In genomic region chr1:165641271-165641771, GRCm38 (mm10) we compare ENCODE assay signal across 8 mouse cellular contexts. TPM values are rescaled to one million over a fixed set of nuclear protein-coding genes. Genes with fewer than 3 reads are reported as not detected.
DNase-seq lines count a peak whose midpoint lies in the region; ATAC-seq and TF ChIP-seq lines count a peak whose summit lies in the region.

No protein-coding gene starts in this region.

- H3K4me1 ChIP-seq in bone marrow macrophage, adult 2 months (ENCODE audit: control insufficient read depth, insufficient read depth, low read length): peaks cover 28% of the 10 kb centered on the region
- peaks cover 3% of the 10 kb centered on the region; the same call in 1 of the 2 replicates for H3K4me1 ChIP-seq in embryonic fibroblast, embryonic 13.5 days (ENCODE audit: control insufficient read depth, insufficient read depth, low read length)
- peaks cover 31% of the 10 kb centered on the region for H3K4me1 ChIP-seq in heart, embryonic 13.5 days
- no peaks in the 10 kb centered on the region for H3K4me1 ChIP-seq in kidney, postnatal 0 days (replicated peaks; ENCODE audit: insufficient read depth, low read length)
- H3K4me1 ChIP-seq in liver, embryonic 11.5 days (replicated peaks; ENCODE audit: control insufficient read depth, insufficient read depth, low read length): peaks cover 5% of the 10 kb centered on the region; the same call in 1 of the 2 replicates

- no peaks in the 10 kb centered on the region for H3K27me3 ChIP-seq in heart, embryonic 13.5 days (replicated peaks)
- no peaks in the 10 kb centered on the region for H3K27me3 ChIP-seq in kidney, postnatal 0 days (ENCODE audit: insufficient read depth, low read length)
- H3K27me3 ChIP-seq in liver, embryonic 11.5 days (replicated peaks; ENCODE audit: control insufficient read depth, insufficient read depth, low read length): no peaks in the 10 kb centered on the region
- no peaks in the 10 kb centered on the region for H3K27me3 ChIP-seq in myocyte (ENCODE audit: control insufficient read depth, insufficient read depth, insufficient read length)

- H3K79me2 ChIP-seq in myocyte (ENCODE audit: control insufficient read depth, insufficient read depth): no peaks in the 10 kb centered on the region

- no peaks in the 10 kb centered on the region for H3K36me3 ChIP-seq in heart, embryonic 13.5 days
- H3K36me3 ChIP-seq in kidney, postnatal 0 days (ENCODE audit: insufficient read depth, low read length): no peaks in the 10 kb centered on the region
- no peaks in the 10 kb centered on the region for H3K36me3 ChIP-seq in liver, embryonic 11.5 days (ENCODE audit: control insufficient read depth, insufficient read depth, low read length)
- no peaks in the 10 kb centered on the region for H3K36me3 ChIP-seq in myocyte (ENCODE audit: control insufficient read depth, insufficient read depth)

- no peak for TF ChIP-seq POLR2A in bone marrow macrophage, adult 2 months (IDR thresholded peaks at IDR 0.05; ENCODE audit: borderline replicate concordance, low read depth, low read length)
- TF ChIP-seq POLR2A in embryonic fibroblast, embryonic 13.5 days (IDR thresholded peaks at IDR 0.05; ENCODE audit: low read depth, low read length): no peak
- no peak for TF ChIP-seq POLR2A in myocyte (IDR thresholded peaks at IDR 0.05; ENCODE audit: insufficient read length, low read depth)

- ATAC-seq in heart, embryonic 13.5 days (ENCODE audit: extremely low read depth, insufficient number of reproducible peaks, low FRiP score, low TSS enrichment): no peak
- peak; percentile 64 for ATAC-seq in kidney, postnatal 0 days (replicated peaks; ENCODE audit: low FRiP score, low read depth)
- ATAC-seq in liver, embryonic 11.5 days (replicated peaks; ENCODE audit: low FRiP score): peak; percentile 73

- TF ChIP-seq CTCF in bone marrow macrophage, adult 2 months (IDR thresholded peaks at IDR 0.05; ENCODE audit: low read depth, low read length): peak; percentile 46; the same call in 1 of the 2 replicates
- no peak for TF ChIP-seq CTCF in embryonic fibroblast, embryonic 13.5 days (IDR thresholded peaks at IDR 0.05; ENCODE audit: borderline replicate concordance, insufficient read depth, low read length)
- TF ChIP-seq CTCF in kidney, postnatal 0 days (IDR thresholded peaks at IDR 0.05; ENCODE audit: low read depth): peak; percentile 80

- H3K4me3 ChIP-seq in bone marrow macrophage, adult 2 months (ENCODE audit: insufficient read depth, low read length): peak overlapping the region; percentile 72
- H3K4me3 ChIP-seq in embryonic fibroblast, embryonic 13.5 days (ENCODE audit: insufficient read depth, low read length): peak overlapping the region; percentile 92
- H3K4me3 ChIP-seq in heart, embryonic 13.5 days: peak overlapping the region; percentile 82
- peak overlapping the region; percentile 86 for H3K4me3 ChIP-seq in kidney, postnatal 0 days (replicated peaks; ENCODE audit: low read depth, low read length)
- H3K4me3 ChIP-seq in liver, embryonic 11.5 days (ENCODE audit: low read depth, low read length): peak overlapping the region; percentile 81
- peak overlapping the region; percentile 80 for H3K4me3 ChIP-seq in myocyte

- peak overlapping the region; percentile 90 for H3K9ac ChIP-seq in heart, embryonic 13.5 days
- H3K9ac ChIP-seq in kidney, postnatal 0 days (ENCODE audit: low read depth, low read length): peak overlapping the region; percentile 49; the same call in 1 of the 2 replicates
- peak overlapping the region; percentile 81 for H3K9ac ChIP-seq in liver, embryonic 11.5 days (ENCODE audit: low read depth, low read length)

- peak overlapping the region; percentile 59 for H3ac ChIP-seq in myocyte (ENCODE audit: control insufficient read depth, insufficient read length)

- WGBS in heart, embryonic 13.5 days: 4% methylated on average over 16 of the region's 16 CpGs
- WGBS in kidney, postnatal 0 days: 5% methylated on average over 16 of the region's 16 CpGs
- WGBS in liver, embryonic 11.5 days: 5% methylated on average over 16 of the region's 16 CpGs

- peak overlapping the region; percentile 54 for H3K27ac ChIP-seq in bone marrow macrophage, adult 2 months (ENCODE audit: insufficient read depth, low read depth, low read length)
- H3K27ac ChIP-seq in embryonic fibroblast, embryonic 13.5 days (ENCODE audit: insufficient read depth, low read length): peak overlapping the region; percentile 65
- peak overlapping the region; percentile 86 for H3K27ac ChIP-seq in heart, embryonic 13.5 days (replicated peaks)
- peak overlapping the region; percentile 85 for H3K27ac ChIP-seq in kidney, postnatal 0 days
- H3K27ac ChIP-seq in liver, embryonic 11.5 days (ENCODE audit: low read depth, low read length): no peak overlapping the region

- peak overlapping the region; percentile 78 for H3K4me2 ChIP-seq in heart, embryonic 13.5 days
- H3K4me2 ChIP-seq in kidney, postnatal 0 days (ENCODE audit: low read length): peak overlapping the region; percentile 82
- H3K4me2 ChIP-seq in liver, embryonic 11.5 days: peak overlapping the region; percentile 57
- H3K4me2 ChIP-seq in myocyte (ENCODE audit: low read depth): peak overlapping the region; percentile 73

- no peaks in the 10 kb centered on the region for H3K9me3 ChIP-seq in heart, embryonic 13.5 days
- H3K9me3 ChIP-seq in kidney, postnatal 0 days (replicated peaks; ENCODE audit: low read length): no peaks in the 10 kb centered on the region
- H3K9me3 ChIP-seq in liver, embryonic 11.5 days (ENCODE audit: control insufficient read depth, low read length): no peaks in the 10 kb centered on the region

- peak; percentile 87 to 90 for DNase-seq in B cell, adult 2 months
- peak; percentile 92 for DNase-seq in kidney, postnatal 0 days (ENCODE audit: low spot score)
- DNase-seq in liver, embryonic 11.5 days (ENCODE audit: low spot score): peak; percentile 80
- DNase-seq in spleen, postnatal 4 days (ENCODE audit: low spot score in 2 of 2): peak; percentile 77 to 89

TF ChIP-seq in myocyte, 11 proteins besides CTCF, POLR2A, EP300 and RAD21:
- TF ChIP-seq MYOD1 (IDR thresholded peaks at IDR 0.05; ENCODE audit: control insufficient read depth in 1 of 3, insufficient read length in 2 of 3, low read depth in 2 of 3) (no peak), SRF (IDR thresholded peaks at IDR 0.05; ENCODE audit: control insufficient read depth, insufficient read length, low read depth) (no peak), CEBPB (IDR thresholded peaks at IDR 0.05; ENCODE audit: insufficient read depth, poor library complexity, severe bottlenecking) (no peak), MAX (IDR thresholded peaks at IDR 0.05; ENCODE audit: low read depth) (no peak), USF1 (IDR thresholded peaks at IDR 0.05; ENCODE audit: low read depth) (no peak), POLR2AphosphoS2 (IDR thresholded peaks at IDR 0.05; ENCODE audit: insufficient read length, low read depth) (no peak), REST (IDR thresholded peaks at IDR 0.05; ENCODE audit: insufficient read depth, insufficient read length) (no peak), MYOG (IDR thresholded peaks at IDR 0.05; ENCODE audit: control insufficient read depth in 1 of 3, insufficient read depth in 1 of 3, insufficient read length in 2 of 3, low read depth in 2 of 3) (no peak), TCF12 (IDR thresholded peaks at IDR 0.05; ENCODE audit: insufficient read depth, poor library complexity, severe bottlenecking) (no peak), E2F4 (IDR thresholded peaks at IDR 0.05; ENCODE audit: insufficient read depth) (no peak), TCF3 (IDR thresholded peaks at IDR 0.05; ENCODE audit: insufficient read length, low read depth) (no peak)

RNA-seq across cellular contexts. Expression of gene Mpzl1, which starts 7.0 kb away (rescaled TPM):
- polyA plus RNA-seq in bone marrow macrophage, adult 2 months (2012; ENCODE audit: insufficient read depth, insufficient read length, missing spikeins): 2.8 and 5.4 TPM in 2 replicates
- 65.4 and 89.6 TPM in 2 replicates for polyA plus RNA-seq in embryonic fibroblast, embryonic 13.5 days (2011; ENCODE audit: insufficient read length, low read depth, missing spikeins)
- 106 and 116 TPM in 2 replicates for polyA plus RNA-seq in heart, embryonic 13.5 days (2015; fragmentation: Nextera tagmentation; extraction: Ambion mirVana)
- polyA plus RNA-seq in kidney, postnatal 0 days (2015; fragmentation: Nextera tagmentation; extraction: Ambion mirVana): 186 and 191 TPM in 2 replicates
- polyA plus RNA-seq in liver, embryonic 11.5 days (2014; fragmentation: Nextera tagmentation; extraction: Ambion mirVana): 85.7 and 89.5 TPM in 2 replicates
- polyA plus RNA-seq in myocyte (2012; fragmentation: generic; extraction: Trizol): 11.8 TPM
